Mouse (Mus musculus) kidney, embryonic 16.5 days (tissue): ENCODE results near the gene Nop2. TPM values are rescaled to one million over a fixed set of nuclear protein-coding genes. Genes with fewer than 3 reads are reported as not detected.

Experiments used
- ATAC-seq: fragments of 200-750 bp; cut with Nextera tagmentation; 2 replicates; pipeline ENCODE4 v1.8.0; 2017; ENCODE audit warnings: moderate TSS enrichment; ENCODE audit not compliant: low FRiP score, low TSS enrichment
- H3K27ac ChIP-seq: fragments of 300-500 bp; sonication (generic); 2 replicates; pipeline ENCODE4 v1.5.1; 2014; ENCODE audit warnings: low read length
- H3K27me3 ChIP-seq: fragments of 300-500 bp; sonication (generic); 2 replicates; pipeline ENCODE4 v1.6.1; 2014; ENCODE audit warnings: low read length, control low read depth, mixed read lengths; ENCODE audit not compliant: insufficient read depth
- H3K36me3 ChIP-seq: fragments of 300-500 bp; sonication (generic); 2 replicates; pipeline ENCODE4 v1.6.1; 2014; ENCODE audit warnings: low read length, control low read depth, mixed read lengths; ENCODE audit not compliant: insufficient read depth
- H3K4me1 ChIP-seq: fragments of 300-500 bp; sonication (generic); 2 replicates; pipeline ENCODE4 v1.6.1; 2014; ENCODE audit warnings: low read length, control low read depth, mixed read lengths; ENCODE audit not compliant: insufficient read depth
- H3K4me2 ChIP-seq: fragments of 300-500 bp; sonication (generic); replicated peaks from 2 replicates; pipeline ENCODE4 v1.6.1; 2014; ENCODE audit warnings: low read depth, low read length
- H3K4me3 ChIP-seq: fragments of 300-500 bp; sonication (generic); 2 replicates; pipeline ENCODE4 v1.5.1; 2014; ENCODE audit warnings: mild to moderate bottlenecking, low read length
- H3K9ac ChIP-seq: fragments of 300-500 bp; sonication (generic); replicated peaks from 2 replicates; pipeline ENCODE4 v1.6.1; 2014; ENCODE audit warnings: low read length
- H3K9me3 ChIP-seq: fragments of 300-500 bp; sonication (generic); 2 replicates; pipeline ENCODE4 v1.6.1; 2016; ENCODE audit warnings: low read length, control low read depth
- WGBS: fragments of 180-500 bp; shearing (Covaris S2); extraction: QIAGEN DNeasy Blood & Tissue Kit; methylation state at CpG from one replicate; pipeline ENCODE4 v1.1.7; 2014; 5-methylcytosine and 5-hydroxymethylcytosine counted together
- polyA plus RNA-seq: library from polyadenylated mRNA; unstranded; fragments of >200 nt; fragmentation: Nextera tagmentation; extraction: Ambion mirVana; gene quantifications from 2 replicates; pipeline ENCODE4 v1.2.1, GENCODE M21; 2015

Nop2 gene
- polyA plus RNA-seq, 1 experiment from 2014 or later = 69.3 TPM

DNA sequence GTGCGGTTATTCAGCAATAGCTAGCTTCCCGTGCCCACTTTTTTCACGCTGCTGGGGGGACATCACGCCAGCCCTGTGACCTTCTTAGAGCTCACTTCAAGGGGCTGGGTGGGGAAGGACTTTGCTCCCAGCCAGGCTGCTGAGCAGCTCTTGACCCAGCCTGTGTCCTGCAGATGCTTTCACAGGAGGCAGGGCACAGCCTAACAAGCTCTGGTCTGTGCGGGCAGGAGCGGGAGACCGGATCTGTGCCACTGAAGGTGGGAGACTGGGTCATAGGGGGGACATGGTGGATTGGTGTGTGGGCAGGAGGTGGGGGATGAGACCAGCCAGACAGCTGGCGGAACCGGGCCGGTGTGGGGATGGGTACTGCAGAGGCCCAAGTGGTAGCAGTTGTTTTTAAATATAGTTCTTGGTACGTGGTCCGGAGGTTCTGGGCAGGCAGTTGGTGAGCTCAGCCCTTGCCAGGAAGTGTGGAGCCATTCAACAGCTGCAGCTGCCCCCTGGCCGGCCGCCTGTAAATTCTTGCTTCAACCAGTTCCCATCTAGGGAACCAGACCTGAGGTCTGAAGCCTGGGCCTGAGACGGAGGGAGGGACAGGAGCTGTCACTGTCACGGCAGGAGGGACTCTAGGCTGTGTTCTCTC is 17.3 kb downstream of the Nop2 start:
- Histone ChIP-seq H3K4me1 (peaks cover 60% of the 10 kb centered on the region), H3K27me3 (no peaks in the 10 kb centered on the region), H3K27ac (peak overlapping the region; percentile 76), H3K4me2 (peak overlapping the region; percentile 19), H3K9me3 (no peaks in the 10 kb centered on the region), H3K36me3 (peaks cover 13% of the 10 kb centered on the region), H3K9ac (peak overlapping the region; percentile 33; the same call in 1 of the 2 replicates), H3K4me3 (no peak overlapping the region)
- 0 out of 2 replicates have a peak, but pooled peaks have one; percentile 7 for ATAC-seq
- 47% methylated on average over 16 of the region's 16 CpGs for WGBS

DNA sequence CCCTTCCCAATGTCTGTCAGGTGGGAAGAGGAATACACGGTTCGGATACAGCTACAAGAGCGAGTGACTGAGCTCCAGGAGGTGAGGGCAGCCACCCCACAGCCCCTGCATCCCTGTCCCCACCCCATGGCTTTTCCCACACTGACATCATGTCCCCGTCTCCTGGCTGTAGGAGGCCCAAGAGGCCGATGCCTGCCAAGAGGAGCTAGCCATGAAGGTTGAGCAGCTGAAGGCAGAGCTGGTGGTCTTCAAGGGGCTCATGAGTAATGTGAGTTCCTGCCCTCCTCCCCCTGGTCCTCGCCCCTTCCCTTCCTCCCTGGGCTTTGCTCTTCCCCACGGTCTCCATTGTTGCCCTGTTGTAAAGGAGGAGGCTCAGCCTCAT is 17.9 kb downstream of the Nop2 start:
- Histone ChIP-seq H3K27ac (peak overlapping the region; percentile 76; the same call in 1 of the 2 replicates), H3K27me3 (no peaks in the 10 kb centered on the region), H3K9ac (no peak overlapping the region; the same call in 1 of the 2 replicates), H3K36me3 (peaks cover 12% of the 10 kb centered on the region; the same call in 1 of the 2 replicates), H3K4me3 (no peak overlapping the region), H3K9me3 (no peaks in the 10 kb centered on the region), H3K4me1 (peaks cover 57% of the 10 kb centered on the region), H3K4me2 (no peak overlapping the region)
- 63% methylated on average over 7 of the region's 7 CpGs for WGBS
- ATAC-seq = no peak

DNA sequence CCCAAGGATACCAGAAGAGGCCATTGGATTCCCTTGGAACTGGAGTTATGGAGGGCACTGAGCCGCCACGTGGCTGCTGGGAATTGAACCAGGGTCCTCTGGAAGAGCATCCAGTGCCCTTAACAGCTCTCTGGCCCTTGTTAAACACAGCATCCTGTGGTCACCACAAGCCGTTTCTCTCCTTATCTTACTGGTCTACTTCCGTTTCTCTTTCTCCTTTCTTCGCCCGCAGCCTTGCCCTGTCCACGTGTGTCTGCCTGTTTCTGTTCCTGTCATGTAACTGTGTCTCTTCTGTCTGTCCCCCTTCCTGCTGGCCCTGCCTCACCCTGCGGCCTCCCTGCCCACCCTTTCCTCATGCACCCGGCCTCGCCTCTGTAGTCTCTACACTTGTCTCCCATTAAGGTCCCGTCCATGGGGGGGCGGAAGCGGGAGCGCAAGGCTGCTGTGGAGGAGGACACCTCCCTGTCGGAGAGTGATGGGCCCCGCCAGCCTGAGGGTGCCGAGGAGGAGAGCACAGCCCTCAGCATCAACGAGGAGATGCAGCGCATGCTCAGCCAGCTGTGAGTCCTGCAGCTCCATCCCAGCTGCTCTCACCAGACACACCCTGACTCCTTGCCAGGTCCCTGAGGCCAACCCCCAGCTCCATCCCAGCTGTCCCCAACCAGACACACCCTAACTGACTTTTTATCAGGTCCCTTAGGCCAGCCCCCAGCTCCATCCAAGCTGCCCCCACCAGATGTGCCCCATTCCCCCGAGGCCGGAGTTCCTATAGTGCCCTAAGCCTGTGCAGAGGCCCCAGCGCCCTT is 20.7 kb downstream of the Nop2 start:
- Histone ChIP-seq H3K9ac (0 out of 2 replicates have a peak overlapping the region, but pooled peaks have one; percentile 16), H3K27me3 (no peaks in the 10 kb centered on the region), H3K27ac (no peak overlapping the region), H3K4me1 (peaks cover 34% of the 10 kb centered on the region), H3K9me3 (no peaks in the 10 kb centered on the region), H3K36me3 (peaks cover 12% of the 10 kb centered on the region; the same call in 1 of the 2 replicates), H3K4me2 (no peak overlapping the region), H3K4me3 (no peak overlapping the region)
- WGBS = 64% methylated on average over 22 of the region's 22 CpGs
- ATAC-seq = no peak

DNA sequence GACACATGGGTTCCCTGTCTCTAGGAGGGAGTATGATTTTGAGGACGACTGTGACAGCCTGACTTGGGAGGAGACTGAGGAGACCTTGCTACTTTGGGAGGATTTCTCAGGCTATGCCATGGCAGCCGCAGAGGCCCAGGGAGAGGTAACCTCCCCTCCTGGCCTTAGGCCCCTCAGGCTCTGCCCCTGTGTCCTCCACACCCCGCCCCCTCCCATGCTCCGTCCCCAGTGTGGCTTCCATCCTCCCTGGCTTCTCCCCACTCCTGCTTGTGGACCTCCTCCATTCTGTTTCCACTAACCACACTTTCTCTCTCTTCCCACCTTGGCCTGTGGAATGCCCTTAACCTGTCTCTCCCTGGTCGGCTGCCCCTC is 21.3 kb downstream of the Nop2 start:
- H3K4me3 ChIP-seq = no peak overlapping the region
- 65% methylated on average over 5 of the region's 5 CpGs for WGBS
- H3K27ac ChIP-seq = no peak overlapping the region
- H3K27me3 ChIP-seq = no peaks in the 10 kb centered on the region
- no peaks in the 10 kb centered on the region for H3K9me3 ChIP-seq
- ATAC-seq = no peak
- no peak overlapping the region for H3K4me2 ChIP-seq
- H3K36me3 ChIP-seq = peaks cover 12% of the 10 kb centered on the region; the same call in 1 of the 2 replicates
- peaks cover 34% of the 10 kb centered on the region for H3K4me1 ChIP-seq
- H3K9ac ChIP-seq = 0 out of 2 replicates have a peak overlapping the region, but pooled peaks have one; percentile 16

DNA sequence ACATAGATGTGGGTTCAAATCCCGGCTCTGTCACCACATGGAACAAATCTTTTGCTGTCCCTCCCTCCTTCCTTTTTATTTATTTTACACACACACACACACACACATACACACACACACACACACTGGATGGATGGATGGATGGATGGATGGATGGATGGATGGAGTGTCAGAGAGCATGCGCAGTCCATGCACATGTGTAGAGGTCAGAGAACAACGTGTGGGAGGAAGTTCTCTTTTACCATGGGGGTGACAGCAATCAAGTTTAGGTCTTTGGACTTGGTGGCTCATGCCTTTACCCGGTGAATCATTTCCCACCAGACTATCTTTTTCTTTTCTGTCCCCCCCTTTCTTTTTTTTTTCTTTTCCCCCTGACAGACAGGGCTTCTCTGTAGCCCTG is 22.0 kb downstream of the Nop2 start:
- Histone ChIP-seq H3K36me3 (peaks cover 12% of the 10 kb centered on the region; the same call in 1 of the 2 replicates), H3K4me1 (peaks cover 27% of the 10 kb centered on the region), H3K4me2 (no peak overlapping the region), H3K27ac (no peak overlapping the region), H3K27me3 (no peaks in the 10 kb centered on the region), H3K9me3 (no peaks in the 10 kb centered on the region), H3K9ac (no peak overlapping the region), H3K4me3 (no peak overlapping the region)
- no peak for ATAC-seq
- 73% methylated on average over 4 of the region's 4 CpGs for WGBS

DNA sequence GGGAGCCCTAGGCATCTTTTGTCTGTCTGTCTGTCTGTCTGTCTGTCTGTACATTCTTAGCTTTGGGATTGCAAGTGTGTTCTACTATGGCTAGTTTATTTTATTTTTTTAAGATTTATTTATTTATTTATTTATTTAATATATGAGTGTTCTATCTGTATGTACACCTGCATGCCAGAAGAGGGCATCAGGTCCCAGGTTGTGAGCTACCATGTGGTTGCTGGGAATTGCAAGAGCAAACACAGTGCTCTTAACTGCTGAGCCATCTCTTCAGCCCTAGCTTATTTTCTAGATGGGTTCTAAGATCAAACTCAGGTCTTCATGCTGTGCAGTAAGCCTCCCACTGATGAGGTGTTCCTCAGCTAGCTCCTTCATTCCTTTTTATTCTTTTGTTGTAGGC is 22.8 kb downstream of the Nop2 start:
- no peak overlapping the region for H3K27ac ChIP-seq

DNA sequence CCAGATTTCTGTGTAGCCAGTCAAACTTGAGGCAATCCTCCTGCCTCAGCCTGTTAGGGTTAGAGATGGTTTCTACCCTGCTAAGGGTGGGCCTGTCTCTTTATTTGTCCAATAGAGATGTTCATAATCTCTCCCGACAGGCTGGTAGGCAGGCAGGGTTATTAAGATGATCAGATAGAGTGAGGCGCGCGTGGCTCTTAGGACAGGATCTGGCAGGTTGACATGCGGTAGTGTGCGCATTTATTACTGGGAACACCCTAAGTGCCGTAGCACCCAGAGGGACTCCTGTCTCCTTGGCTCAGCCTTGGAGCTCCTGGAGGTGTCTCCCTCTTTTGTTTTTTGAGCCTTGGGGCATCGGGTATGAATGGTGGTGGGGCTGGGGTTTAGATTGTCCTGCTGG is 23.6 kb downstream of the Nop2 start:
- Histone ChIP-seq H3K27ac (no peak overlapping the region), H3K36me3 (peaks cover 20% of the 10 kb centered on the region; the same call in 1 of the 2 replicates), H3K4me2 (no peak overlapping the region), H3K9ac (no peak overlapping the region; the same call in 1 of the 2 replicates), H3K9me3 (no peaks in the 10 kb centered on the region), H3K27me3 (no peaks in the 10 kb centered on the region), H3K4me3 (no peak overlapping the region), H3K4me1 (peaks cover 15% of the 10 kb centered on the region; the same call in 1 of the 2 replicates)
- WGBS = 85% methylated on average over 8 of the region's 8 CpGs
- ATAC-seq = no peak

More for the DNA sequence above, 22.8 kb downstream of the Nop2 start:
- Histone ChIP-seq H3K36me3 (peaks cover 19% of the 10 kb centered on the region; the same call in 1 of the 2 replicates), H3K9ac (no peak overlapping the region), H3K27me3 (no peaks in the 10 kb centered on the region), H3K4me1 (peaks cover 19% of the 10 kb centered on the region), H3K4me3 (no peak overlapping the region), H3K4me2 (no peak overlapping the region), H3K9me3 (no peaks in the 10 kb centered on the region)
- no peak for ATAC-seq

DNA sequence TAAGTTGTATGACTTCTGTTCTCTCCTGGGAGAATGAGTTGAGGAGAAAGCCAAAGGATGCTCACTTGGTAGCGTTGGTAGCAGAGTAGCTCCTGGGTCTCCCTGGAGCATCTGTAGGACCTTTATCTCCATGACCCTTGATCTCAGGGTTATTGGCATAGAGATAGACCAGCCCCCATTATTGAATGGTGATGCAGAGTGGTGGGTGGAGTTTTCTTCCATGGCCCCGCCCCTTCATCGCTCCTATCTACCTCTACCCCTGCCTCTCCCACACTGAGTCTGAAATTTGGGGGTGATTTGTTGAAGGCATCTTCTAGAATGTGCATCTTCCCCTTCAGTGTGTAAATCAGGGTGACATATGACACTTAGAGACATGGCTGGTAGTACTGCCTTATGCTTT is 24.8 kb downstream of the Nop2 start:
- Histone ChIP-seq H3K27ac (no peak overlapping the region), H3K36me3 (peaks cover 30% of the 10 kb centered on the region), H3K9ac (no peak overlapping the region), H3K4me1 (peaks cover 23% of the 10 kb centered on the region), H3K4me2 (no peak overlapping the region), H3K9me3 (no peaks in the 10 kb centered on the region), H3K4me3 (no peak overlapping the region), H3K27me3 (no peaks in the 10 kb centered on the region)
- no peak for ATAC-seq
- 91% methylated on average over 3 of the region's 3 CpGs for WGBS

DNA sequence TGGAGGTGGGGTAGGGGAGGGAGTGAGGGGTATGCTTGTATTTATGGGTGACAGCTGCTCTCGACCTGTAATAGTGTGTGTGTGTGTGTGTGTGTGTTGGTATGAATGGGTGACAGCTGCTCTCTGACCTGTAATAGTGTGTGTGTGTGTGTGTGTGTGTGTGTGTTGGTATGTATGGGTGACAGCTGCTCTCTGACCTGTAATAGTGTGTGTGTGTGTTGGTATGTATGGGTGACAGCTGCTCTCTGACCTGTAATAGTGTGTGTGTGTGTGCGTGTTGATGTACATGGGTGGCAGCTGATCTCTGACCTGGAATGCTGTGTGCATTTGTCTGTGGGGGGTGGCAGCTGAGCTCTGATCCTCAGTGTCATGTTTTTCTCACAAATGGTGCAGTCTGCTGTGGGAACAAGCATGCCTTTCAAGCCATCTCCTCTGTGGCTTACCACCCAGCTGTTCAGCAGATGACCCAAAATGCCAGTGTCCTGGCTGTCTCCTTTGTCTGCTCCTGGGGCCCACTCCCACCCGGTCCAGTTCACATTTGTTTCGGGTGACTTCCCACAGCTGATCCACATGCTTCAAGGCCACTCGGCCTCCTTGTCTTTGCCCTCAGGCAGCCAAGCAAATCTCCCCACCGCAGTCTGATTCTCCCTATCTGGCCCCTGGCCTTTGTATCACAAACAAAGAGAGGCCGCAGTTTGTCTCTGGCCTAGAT is 25.4 kb downstream of the Nop2 start:
- H3K4me1 ChIP-seq = peaks cover 27% of the 10 kb centered on the region
- no peak overlapping the region for H3K4me2 ChIP-seq
- peak overlapping the region; percentile 61; the same call in 1 of the 2 replicates for H3K27ac ChIP-seq
- no peak; the same call in 1 of the 2 replicates for ATAC-seq
- 34% methylated on average over 7 of the region's 7 CpGs for WGBS
- H3K9me3 ChIP-seq = no peaks in the 10 kb centered on the region
- H3K4me3 ChIP-seq = no peak overlapping the region
- peaks cover 32% of the 10 kb centered on the region for H3K36me3 ChIP-seq
- no peaks in the 10 kb centered on the region for H3K27me3 ChIP-seq
- peak overlapping the region; percentile 24; the same call in 1 of the 2 replicates for H3K9ac ChIP-seq
